Mouse (Mus musculus): ENCODE results near the gene Hdac4. TPM values are rescaled to one million over a fixed set of nuclear protein-coding genes. Genes with fewer than 3 reads are reported as not detected.

The Hdac4 gene
- polyA plus RNA-seq, 1 experiment from 2014 or later: 3.3 TPM

GRCm38 (mm10) chr1:92075312-92075711 is 120.2 kb downstream of the Hdac4 start:
- no peak overlapping the region for H3K4me2 ChIP-seq
- no peaks in the 10 kb centered on the region for H3K9me3 ChIP-seq (replicated peaks)
- no peak overlapping the region for H3K9ac ChIP-seq
- H3K27me3 ChIP-seq: no peaks in the 10 kb centered on the region
- H3K4me3 ChIP-seq (replicated peaks): no peak overlapping the region
- peaks cover 8% of the 10 kb centered on the region; the same call in 1 of the 2 replicates for H3K4me1 ChIP-seq (replicated peaks)
- H3K36me3 ChIP-seq (replicated peaks): no peaks in the 10 kb centered on the region
- 59% methylated on average over 6 of the region's 6 CpGs for WGBS (ENCODE audit: insufficient replicate concordance)
- no peak for ATAC-seq (ENCODE audit: insufficient read depth)
- H3K27ac ChIP-seq (replicated peaks): no peak overlapping the region

- no peaks in the 10 kb centered on the region for H3K27me3 ChIP-seq
- H3K9ac ChIP-seq: no peak overlapping the region
- no peak overlapping the region for H3K27ac ChIP-seq (replicated peaks)
- no peak for ATAC-seq (ENCODE audit: insufficient read depth)
- no peak overlapping the region for H3K4me2 ChIP-seq
- H3K36me3 ChIP-seq (replicated peaks): no peaks in the 10 kb centered on the region
- H3K4me1 ChIP-seq (replicated peaks): peaks cover 2% of the 10 kb centered on the region; the same call in 1 of the 2 replicates
- H3K4me3 ChIP-seq (replicated peaks): no peak overlapping the region
- 69% methylated on average over 3 of the region's 3 CpGs for WGBS (ENCODE audit: insufficient replicate concordance)
- H3K9me3 ChIP-seq (replicated peaks): no peaks in the 10 kb centered on the region
Observed at GRCm38 (mm10) chr1:92074655-92075054, 120.8 kb downstream of the Hdac4 start.

GRCm38 (mm10) chr1:92069932-92070677 is 125.4 kb downstream of the Hdac4 start:
- Histone ChIP-seq H3K4me2 (no peak overlapping the region), H3K27me3 (no peaks in the 10 kb centered on the region), H3K9ac (no peak overlapping the region), H3K9me3 (replicated peaks) (no peaks in the 10 kb centered on the region), H3K4me1 (replicated peaks) (no peaks in the 10 kb centered on the region), H3K4me3 (replicated peaks) (no peak overlapping the region), H3K27ac (replicated peaks) (no peak overlapping the region), H3K36me3 (replicated peaks) (no peaks in the 10 kb centered on the region)
- ATAC-seq (ENCODE audit: insufficient read depth): no peak
- 65% methylated on average over 2 of the region's 2 CpGs for WGBS (ENCODE audit: insufficient replicate concordance)

- H3K9me3 ChIP-seq (replicated peaks): no peaks in the 10 kb centered on the region
- H3K36me3 ChIP-seq (replicated peaks): no peaks in the 10 kb centered on the region
- H3K4me1 ChIP-seq (replicated peaks): no peaks in the 10 kb centered on the region
- ATAC-seq (ENCODE audit: insufficient read depth): no peak
- H3K27me3 ChIP-seq: no peaks in the 10 kb centered on the region
- H3K4me2 ChIP-seq: no peak overlapping the region
- no peak overlapping the region for H3K27ac ChIP-seq (replicated peaks)
- 77% methylated on average over 7 of the region's 7 CpGs for WGBS (ENCODE audit: insufficient replicate concordance)
- H3K9ac ChIP-seq: no peak overlapping the region
- H3K4me3 ChIP-seq (replicated peaks): no peak overlapping the region
Observed at GRCm38 (mm10) chr1:92069464-92069863, 126.0 kb downstream of the Hdac4 start.

- H3K9me3 ChIP-seq (replicated peaks): no peaks in the 10 kb centered on the region
- ATAC-seq (ENCODE audit: insufficient read depth): no peak
- no peaks in the 10 kb centered on the region for H3K36me3 ChIP-seq (replicated peaks)
- peaks cover 3% of the 10 kb centered on the region; the same call in 1 of the 2 replicates for H3K4me1 ChIP-seq (replicated peaks)
- H3K9ac ChIP-seq: no peak overlapping the region
- H3K27me3 ChIP-seq: no peaks in the 10 kb centered on the region
- 61% methylated on average over 5 of the region's 5 CpGs for WGBS (ENCODE audit: insufficient replicate concordance)
- H3K4me2 ChIP-seq: no peak overlapping the region
- H3K27ac ChIP-seq (replicated peaks): no peak overlapping the region
- no peak overlapping the region for H3K4me3 ChIP-seq (replicated peaks)
Observed at GRCm38 (mm10) chr1:92064307-92064706, 131.2 kb downstream of the Hdac4 start.

- Histone ChIP-seq H3K27me3 (no peaks in the 10 kb centered on the region), H3K27ac (replicated peaks) (no peak overlapping the region), H3K4me3 (replicated peaks) (no peak overlapping the region), H3K9me3 (replicated peaks) (no peaks in the 10 kb centered on the region), H3K4me2 (no peak overlapping the region), H3K9ac (no peak overlapping the region), H3K36me3 (replicated peaks) (no peaks in the 10 kb centered on the region), H3K4me1 (replicated peaks) (peaks cover 3% of the 10 kb centered on the region; the same call in 1 of the 2 replicates)
- no peak for ATAC-seq (ENCODE audit: insufficient read depth)
- WGBS (ENCODE audit: insufficient replicate concordance): 76% methylated on average over 3 of the region's 3 CpGs
Observed at GRCm38 (mm10) chr1:92063271-92063670, 132.2 kb downstream of the Hdac4 start.

GRCm38 (mm10) chr1:92061198-92062073 is 134.1 kb downstream of the Hdac4 start:
- 55% methylated on average over 8 of the region's 8 CpGs for WGBS (ENCODE audit: insufficient replicate concordance)
- H3K9me3 ChIP-seq (replicated peaks): no peaks in the 10 kb centered on the region
- no peak overlapping the region for H3K9ac ChIP-seq
- ATAC-seq (ENCODE audit: insufficient read depth): no peak
- H3K27me3 ChIP-seq: no peaks in the 10 kb centered on the region
- no peak overlapping the region for H3K4me3 ChIP-seq (replicated peaks)
- H3K36me3 ChIP-seq (replicated peaks): no peaks in the 10 kb centered on the region
- no peak overlapping the region for H3K27ac ChIP-seq (replicated peaks)
- H3K4me1 ChIP-seq (replicated peaks): peaks cover 3% of the 10 kb centered on the region; the same call in 1 of the 2 replicates
- no peak overlapping the region for H3K4me2 ChIP-seq

- ATAC-seq (ENCODE audit: insufficient read depth): no peak
- WGBS (ENCODE audit: insufficient replicate concordance): 38% methylated on average over 4 of the region's 4 CpGs
- no peak overlapping the region for H3K9ac ChIP-seq
- H3K4me2 ChIP-seq: no peak overlapping the region
- H3K27me3 ChIP-seq: no peaks in the 10 kb centered on the region
- peaks cover 3% of the 10 kb centered on the region; the same call in 1 of the 2 replicates for H3K4me1 ChIP-seq (replicated peaks)
- H3K36me3 ChIP-seq (replicated peaks): no peaks in the 10 kb centered on the region
- no peaks in the 10 kb centered on the region for H3K9me3 ChIP-seq (replicated peaks)
- no peak overlapping the region for H3K4me3 ChIP-seq (replicated peaks)
- H3K27ac ChIP-seq (replicated peaks): no peak overlapping the region
Observed at GRCm38 (mm10) chr1:92060532-92061064, 134.9 kb downstream of the Hdac4 start.

GRCm38 (mm10) chr1:92059571-92059970 is 135.9 kb downstream of the Hdac4 start:
- Histone ChIP-seq H3K27me3 (no peaks in the 10 kb centered on the region), H3K4me2 (no peak overlapping the region), H3K36me3 (replicated peaks) (no peaks in the 10 kb centered on the region), H3K9me3 (replicated peaks) (no peaks in the 10 kb centered on the region), H3K4me3 (replicated peaks) (no peak overlapping the region), H3K4me1 (replicated peaks) (peaks cover 3% of the 10 kb centered on the region; the same call in 1 of the 2 replicates), H3K9ac (no peak overlapping the region), H3K27ac (replicated peaks) (no peak overlapping the region)
- ATAC-seq (ENCODE audit: insufficient read depth): no peak
- 74% methylated on average over 1 of the region's 1 CpGs for WGBS (ENCODE audit: insufficient replicate concordance)

GRCm38 (mm10) chr1:92058731-92059425 is 136.6 kb downstream of the Hdac4 start:
- no peak overlapping the region for H3K9ac ChIP-seq
- WGBS (ENCODE audit: insufficient replicate concordance): 29% methylated on average over 5 of the region's 5 CpGs
- ATAC-seq (ENCODE audit: insufficient read depth): no peak
- no peak overlapping the region for H3K4me2 ChIP-seq
- H3K4me3 ChIP-seq (replicated peaks): no peak overlapping the region
- H3K9me3 ChIP-seq (replicated peaks): no peaks in the 10 kb centered on the region
- peaks cover 3% of the 10 kb centered on the region; the same call in 1 of the 2 replicates for H3K4me1 ChIP-seq (replicated peaks)
- H3K27me3 ChIP-seq: no peaks in the 10 kb centered on the region
- H3K27ac ChIP-seq (replicated peaks): no peak overlapping the region
- H3K36me3 ChIP-seq (replicated peaks): no peaks in the 10 kb centered on the region

Data from liver, embryonic 15.5 days (tissue).